In the genomic region with DNA sequence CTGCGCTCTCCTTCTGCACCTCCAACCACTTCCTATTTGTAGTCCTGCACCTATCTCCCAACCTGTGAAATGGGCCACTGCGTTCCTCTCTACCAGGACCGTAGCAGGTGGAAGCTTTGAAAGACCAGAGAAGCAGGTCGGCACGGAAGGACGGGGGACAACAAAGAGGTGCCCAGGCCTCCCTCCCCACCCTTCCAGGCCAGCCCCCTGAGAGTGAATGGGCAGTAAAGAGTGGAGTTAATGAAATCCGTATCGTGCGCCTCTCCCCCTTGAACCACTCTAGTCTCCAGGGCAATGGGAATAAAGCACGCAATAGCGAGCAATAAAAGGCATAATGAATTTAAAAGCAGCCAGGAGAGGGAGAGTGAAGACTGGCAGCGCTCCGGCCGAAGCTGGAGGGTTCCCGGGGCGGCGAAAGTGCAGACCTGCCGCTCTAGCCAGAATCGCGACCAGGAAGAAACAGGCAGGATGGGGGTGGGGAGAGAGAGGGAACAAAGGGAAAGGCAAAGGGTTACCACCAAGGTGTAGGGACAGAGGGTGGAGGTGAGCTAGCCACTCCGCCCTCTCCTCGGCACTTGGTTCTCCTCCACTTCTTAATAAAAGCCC, we compare ENCODE assay signal across 8 mouse cellular contexts. TPM values are rescaled to one million over a fixed set of nuclear protein-coding genes. Genes with fewer than 3 reads are reported as not detected.
DNase-seq lines count a peak whose midpoint lies in the region; ATAC-seq lines count a peak whose summit lies in the region.

No protein-coding gene starts in this region.

- H3K27ac ChIP-seq in heart, embryonic 12.5 days (ENCODE audit: poor library complexity, severe bottlenecking): no peak overlapping the region
- H3K27ac ChIP-seq in hindbrain, embryonic 12.5 days: peak overlapping the region; percentile 94

- WGBS in heart, embryonic 12.5 days: 6% methylated on average over 22 of the region's 22 CpGs
- 2% methylated on average over 22 of the region's 22 CpGs for WGBS in hindbrain, embryonic 12.5 days

- no peaks in the 10 kb centered on the region for H3K9me3 ChIP-seq in heart, embryonic 12.5 days (replicated peaks)
- no peaks in the 10 kb centered on the region for H3K9me3 ChIP-seq in hindbrain, embryonic 12.5 days (replicated peaks)

- H3K4me1 ChIP-seq in heart, embryonic 12.5 days (replicated peaks): peaks cover 52% of the 10 kb centered on the region
- peaks cover 66% of the 10 kb centered on the region for H3K4me1 ChIP-seq in hindbrain, embryonic 12.5 days

- peak overlapping the region; percentile 59 for H3K4me2 ChIP-seq in heart, embryonic 12.5 days
- H3K4me2 ChIP-seq in hindbrain, embryonic 12.5 days (replicated peaks): peak overlapping the region; percentile 44

- intact Hi-C loops in heart, postnatal 14 days (cut with DNase I): no loop called here
- intact Hi-C loops in left cerebral cortex, postnatal 36 days (cut with DNase I): loop anchor here (2.0 to 5.0 kb wide), 2 partner anchors 46 to 85 kb away; no protein-coding TSS in a partner anchor

- peak overlapping the region; percentile 32 for H3K4me3 ChIP-seq in heart, embryonic 12.5 days
- H3K4me3 ChIP-seq in hindbrain, embryonic 12.5 days: peak overlapping the region; percentile 14; the same call in 1 of the 2 replicates

- peak overlapping the region; percentile 34 for H3K9ac ChIP-seq in heart, embryonic 12.5 days
- peak overlapping the region; percentile 44 for H3K9ac ChIP-seq in hindbrain, embryonic 12.5 days

- no peak for DNase-seq in heart, postnatal 14 days
- peak; percentile 77 for DNase-seq in MN1 (ENCODE audit: low spot score)
- DNase-seq in mesoderm, embryonic 11.5 days (ENCODE audit: low read depth, low spot score): peak; percentile 63
- DNase-seq in left cerebral cortex, postnatal 36 days (ENCODE audit: low spot score in 2 of 2): no peak
- no peak for DNase-seq in spleen, postnatal 4 days (ENCODE audit: low spot score in 2 of 2)

- H3K27me3 ChIP-seq in heart, embryonic 12.5 days (replicated peaks): peaks cover 53% of the 10 kb centered on the region
- H3K27me3 ChIP-seq in hindbrain, embryonic 12.5 days: peaks cover 33% of the 10 kb centered on the region

- ATAC-seq in heart, embryonic 12.5 days (ENCODE audit: insufficient number of reproducible peaks, low FRiP score): no peak
- peak; percentile 51 for ATAC-seq in hindbrain, embryonic 12.5 days (ENCODE audit: low FRiP score)
- ATAC-seq in activated CD4-positive, CD25-positive, alpha-beta regulatory T cell, adult 4 months: no peak

- no peaks in the 10 kb centered on the region for H3K36me3 ChIP-seq in heart, embryonic 12.5 days
- no peaks in the 10 kb centered on the region for H3K36me3 ChIP-seq in hindbrain, embryonic 12.5 days

RNA-seq across cellular contexts. Expression of a gene that starts 5.2 kb away (rescaled TPM):
- not detected in 2 replicates for polyA plus RNA-seq in heart, embryonic 12.5 days (2016; fragmentation: Nextera tagmentation; extraction: Ambion mirVana)
- under 1 TPM in 1 of 2 experiments, not detected in 1; 0.53 TPM for total RNA-seq in heart, postnatal 14 days (2021)
- polyA plus RNA-seq in hindbrain, embryonic 12.5 days (2016; fragmentation: Nextera tagmentation; extraction: Ambion mirVana): 1.0 and 1.5 TPM in 2 replicates
- polyA plus RNA-seq in activated CD4-positive, CD25-positive, alpha-beta regulatory T cell, adult 4 months (2017; shearing (Covaris generic)): not detected
- 1 to 10 TPM in 1 of 2 experiments, under 1 TPM in 1; 0.49 to 1.1 TPM for total RNA-seq in left cerebral cortex, postnatal 36 days (2021)

RNA-seq across cellular contexts. Expression of a gene that starts 49.8 kb away (rescaled TPM):
- 0.78 and 1.00 TPM in 2 replicates for polyA plus RNA-seq in heart, embryonic 12.5 days (2016; fragmentation: Nextera tagmentation; extraction: Ambion mirVana)
- under 1 TPM; 0.32 to 0.76 TPM for total RNA-seq in heart, postnatal 14 days (2021)
- polyA plus RNA-seq in hindbrain, embryonic 12.5 days (2016; fragmentation: Nextera tagmentation; extraction: Ambion mirVana): 14.8 and 17.6 TPM in 2 replicates
- 1 to 10 TPM; 3.1 to 3.8 TPM for polyA plus RNA-seq in activated CD4-positive, CD25-positive, alpha-beta regulatory T cell, adult 4 months (2017; shearing (Covaris generic))
- 1 to 10 TPM; 5.6 to 7.3 TPM for total RNA-seq in left cerebral cortex, postnatal 36 days (2021)

Comparison
In these comparisons a context has a peak if more than half of its experiments do, and no peak if none do; other contexts are left out.
1. DNase-seq: peak in MN1 (single experiment) and mesoderm, embryonic 11.5 days (single experiment); none in heart, postnatal 14 days (0 of 2), left cerebral cortex, postnatal 36 days (0 of 2) and spleen, postnatal 4 days (0 of 2).